Mouse (Mus musculus): ENCODE results near the gene Gpld1. TPM values are rescaled to one million over a fixed set of nuclear protein-coding genes. Genes with fewer than 3 reads are reported as not detected.

Gpld1 gene
- polyA plus RNA-seq, 1 experiment from 2014 or later, result 3.9 TPM

DNA sequence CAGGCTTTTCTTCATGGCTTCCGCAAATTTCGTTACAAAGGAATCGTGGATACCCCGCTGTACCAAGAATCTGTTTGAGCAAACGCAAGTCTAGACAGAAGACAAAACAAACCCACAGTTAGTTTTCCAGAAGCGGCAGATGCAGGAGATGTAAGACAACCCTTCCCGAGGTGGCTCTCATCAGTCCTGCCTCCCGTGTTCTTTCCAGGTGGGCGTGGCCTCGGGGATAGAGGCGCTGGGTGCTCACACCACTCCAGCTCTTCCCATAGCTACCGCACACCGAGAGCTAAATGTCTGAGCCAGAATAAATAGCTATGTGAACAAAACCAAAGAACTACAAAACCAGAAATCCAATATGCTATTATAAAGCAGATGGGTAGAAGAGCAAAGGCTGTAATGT, 27.1 kb upstream of the Gpld1 start:
- Histone ChIP-seq H3K36me3 (ENCODE audit: control insufficient read depth, insufficient read depth, low read length) (peaks cover 8% of the 10 kb centered on the region; the same call in 1 of the 2 replicates), H3K27me3 (ENCODE audit: control insufficient read depth, insufficient read depth, low read length) (no peaks in the 10 kb centered on the region), H3K9me3 (ENCODE audit: control insufficient read depth, low read length) (no peaks in the 10 kb centered on the region), H3K27ac (ENCODE audit: low read depth, low read length) (no peak overlapping the region), H3K4me1 (ENCODE audit: control insufficient read depth, insufficient read depth, low read length) (no peaks in the 10 kb centered on the region), H3K9ac (replicated peaks; ENCODE audit: low read depth, low read length) (no peak overlapping the region), H3K4me2 (ENCODE audit: low read depth, low read length) (no peak overlapping the region), H3K4me3 (ENCODE audit: low read depth, low read length) (no peak overlapping the region)
- 77% methylated on average over 13 of the region's 13 CpGs for WGBS
- no peak for ATAC-seq (ENCODE audit: low read depth)

DNA sequence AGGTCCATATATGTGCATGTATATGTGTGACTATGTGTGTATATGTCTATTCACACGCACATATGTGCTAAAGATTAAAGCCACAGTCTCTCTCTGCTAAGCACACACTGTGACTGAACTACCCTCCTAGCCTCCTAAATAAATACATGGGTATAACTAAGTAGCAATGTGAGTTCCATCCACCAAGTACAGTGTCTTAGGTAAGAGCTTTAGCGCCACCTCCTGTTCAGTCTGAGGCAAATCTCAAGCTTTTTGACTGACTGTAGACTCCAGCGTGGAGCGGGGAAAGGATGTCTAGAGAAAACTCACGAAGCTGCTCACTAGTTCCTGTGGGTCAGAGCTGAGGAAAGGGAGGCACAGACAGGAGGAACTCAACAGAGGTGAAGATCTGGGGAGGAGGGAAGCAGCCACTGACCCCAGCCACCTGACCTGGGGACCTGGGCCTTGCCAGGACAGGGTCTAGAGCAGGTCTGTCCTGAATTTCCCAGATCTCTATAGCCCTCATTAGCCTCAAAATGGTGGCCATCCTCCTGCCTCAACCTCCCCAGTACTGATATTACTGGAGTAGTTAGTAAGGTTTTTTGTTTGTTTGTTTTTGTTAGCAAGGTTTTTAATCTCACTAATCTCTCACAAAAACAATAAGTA, 22.5 kb upstream of the Gpld1 start:
- WGBS, result 23% methylated on average over 5 of the region's 5 CpGs
- peaks cover 3% of the 10 kb centered on the region; the same call in 1 of the 2 replicates for H3K36me3 ChIP-seq (ENCODE audit: control insufficient read depth, insufficient read depth, low read length)
- peak; percentile 76 for ATAC-seq (ENCODE audit: low read depth)

DNA sequence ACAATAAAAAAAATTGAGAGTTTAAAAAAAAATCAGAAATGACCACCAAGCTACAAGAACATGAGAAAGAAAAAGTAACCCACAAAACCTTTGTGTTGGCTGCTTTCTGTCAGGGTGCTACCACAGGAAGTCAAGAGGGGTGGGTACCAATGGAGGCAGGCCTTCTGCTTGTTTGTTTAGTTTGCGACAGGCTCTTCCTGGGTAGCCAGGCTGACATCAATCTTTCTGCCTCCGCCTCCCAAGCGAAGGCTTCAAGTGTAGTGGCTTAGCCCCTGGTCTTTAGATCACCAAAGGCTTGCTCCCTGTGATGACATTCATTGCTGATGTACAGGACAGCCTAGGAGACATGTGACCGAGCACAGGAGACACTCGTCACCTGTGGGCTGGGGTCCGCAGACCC, 21.7 kb upstream of the Gpld1 start:
- H3K4me1 ChIP-seq (ENCODE audit: control insufficient read depth, insufficient read depth, low read length), result no peaks in the 10 kb centered on the region
- no peak overlapping the region for H3K27ac ChIP-seq (ENCODE audit: low read depth, low read length)
- no peak overlapping the region for H3K9ac ChIP-seq (replicated peaks; ENCODE audit: low read depth, low read length)
- ATAC-seq (ENCODE audit: low read depth), result no peak
- H3K27me3 ChIP-seq (ENCODE audit: control insufficient read depth, insufficient read depth, low read length), result no peaks in the 10 kb centered on the region
- H3K9me3 ChIP-seq (ENCODE audit: control insufficient read depth, low read length), result no peaks in the 10 kb centered on the region
- peaks cover 3% of the 10 kb centered on the region; the same call in 1 of the 2 replicates for H3K36me3 ChIP-seq (ENCODE audit: control insufficient read depth, insufficient read depth, low read length)
- 82% methylated on average over 6 of the region's 6 CpGs for WGBS
- no peak overlapping the region for H3K4me2 ChIP-seq (ENCODE audit: low read depth, low read length)
- no peak overlapping the region for H3K4me3 ChIP-seq (ENCODE audit: low read depth, low read length)

More for the DNA sequence above, 22.5 kb upstream of the Gpld1 start:
- Histone ChIP-seq H3K4me3 (ENCODE audit: low read depth, low read length) (no peak overlapping the region), H3K4me1 (ENCODE audit: control insufficient read depth, insufficient read depth, low read length) (no peaks in the 10 kb centered on the region), H3K9me3 (ENCODE audit: control insufficient read depth, low read length) (no peaks in the 10 kb centered on the region), H3K9ac (replicated peaks; ENCODE audit: low read depth, low read length) (no peak overlapping the region), H3K27me3 (ENCODE audit: control insufficient read depth, insufficient read depth, low read length) (no peaks in the 10 kb centered on the region), H3K4me2 (ENCODE audit: low read depth, low read length) (no peak overlapping the region), H3K27ac (ENCODE audit: low read depth, low read length) (no peak overlapping the region)

DNA sequence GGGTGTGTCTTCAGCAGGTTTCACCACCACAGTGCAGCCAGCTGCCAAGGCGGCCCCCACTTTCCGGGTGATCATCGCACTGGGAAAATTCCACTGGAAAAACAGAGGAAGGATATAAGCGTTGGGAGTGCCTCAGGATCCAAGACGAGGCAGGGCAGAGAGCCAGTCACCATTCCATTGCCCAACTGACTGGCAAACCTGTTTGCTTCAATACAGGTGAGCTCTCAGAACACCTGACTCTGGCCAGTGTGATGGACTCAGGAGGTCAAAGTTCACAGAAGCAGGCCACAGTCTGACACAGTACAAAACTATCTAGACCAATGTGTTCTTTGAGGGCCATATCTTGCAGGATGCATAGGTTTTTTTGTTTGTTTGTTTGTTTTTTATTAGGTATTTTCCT, 19.0 kb upstream of the Gpld1 start:
- Histone ChIP-seq H3K4me3 (ENCODE audit: low read depth, low read length) (no peak overlapping the region), H3K4me1 (ENCODE audit: control insufficient read depth, insufficient read depth, low read length) (no peaks in the 10 kb centered on the region), H3K4me2 (ENCODE audit: low read depth, low read length) (no peak overlapping the region), H3K27me3 (ENCODE audit: control insufficient read depth, insufficient read depth, low read length) (no peaks in the 10 kb centered on the region), H3K9ac (replicated peaks; ENCODE audit: low read depth, low read length) (no peak overlapping the region), H3K27ac (ENCODE audit: low read depth, low read length) (no peak overlapping the region), H3K36me3 (ENCODE audit: control insufficient read depth, insufficient read depth, low read length) (no peaks in the 10 kb centered on the region), H3K9me3 (ENCODE audit: control insufficient read depth, low read length) (no peaks in the 10 kb centered on the region)
- WGBS, result 93% methylated on average over 5 of the region's 5 CpGs
- no peak for ATAC-seq (ENCODE audit: low read depth)

DNA sequence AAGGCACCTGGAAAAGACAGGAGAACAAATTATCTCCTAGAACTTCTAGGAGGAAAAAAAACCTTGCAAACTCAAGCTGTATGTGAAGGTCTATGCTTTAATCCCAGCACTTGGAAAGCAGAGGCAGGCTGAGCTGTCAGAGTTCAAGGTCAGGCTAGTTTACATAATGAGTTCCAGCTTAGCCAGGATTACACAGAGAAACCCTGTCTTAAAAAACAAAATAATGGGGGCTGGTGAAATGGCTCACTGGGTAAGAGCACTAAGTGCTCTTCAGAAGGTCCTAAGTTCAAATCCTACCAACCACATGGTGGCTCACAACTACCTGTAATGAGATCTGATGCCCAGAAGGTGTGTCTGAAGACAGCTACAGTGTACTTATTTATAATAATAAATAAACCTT, 12.4 kb upstream of the Gpld1 start:
- Histone ChIP-seq H3K4me3 (ENCODE audit: low read depth, low read length) (no peak overlapping the region), H3K4me1 (ENCODE audit: control insufficient read depth, insufficient read depth, low read length) (no peaks in the 10 kb centered on the region), H3K9ac (replicated peaks; ENCODE audit: low read depth, low read length) (no peak overlapping the region), H3K36me3 (ENCODE audit: control insufficient read depth, insufficient read depth, low read length) (no peaks in the 10 kb centered on the region), H3K9me3 (ENCODE audit: control insufficient read depth, low read length) (no peaks in the 10 kb centered on the region), H3K27me3 (ENCODE audit: control insufficient read depth, insufficient read depth, low read length) (no peaks in the 10 kb centered on the region), H3K27ac (ENCODE audit: low read depth, low read length) (no peak overlapping the region), H3K4me2 (ENCODE audit: low read depth, low read length) (no peak overlapping the region)
- no peak for ATAC-seq (ENCODE audit: low read depth)

DNA sequence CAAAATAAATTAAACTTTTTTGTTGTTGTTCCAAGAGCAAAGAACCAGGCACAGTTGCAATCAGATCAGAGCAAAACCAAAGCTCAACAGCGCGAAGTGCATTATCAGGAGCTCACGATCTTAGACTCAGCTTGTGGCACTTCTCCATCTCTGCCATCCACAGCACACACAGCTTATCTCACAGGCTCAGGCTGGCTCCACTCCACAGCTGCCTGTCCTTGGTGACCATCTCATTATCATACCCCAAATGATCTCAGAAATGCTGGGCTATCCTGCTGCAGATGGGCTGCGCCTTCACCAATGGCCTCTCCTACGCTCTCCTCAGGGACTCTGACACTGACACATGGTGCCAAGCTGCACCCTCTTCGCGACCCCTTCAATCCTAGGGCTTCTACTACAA, 9.8 kb upstream of the Gpld1 start:
- Histone ChIP-seq H3K27me3 (ENCODE audit: control insufficient read depth, insufficient read depth, low read length) (no peaks in the 10 kb centered on the region), H3K9ac (replicated peaks; ENCODE audit: low read depth, low read length) (no peak overlapping the region), H3K4me3 (ENCODE audit: low read depth, low read length) (no peak overlapping the region), H3K4me2 (ENCODE audit: low read depth, low read length) (no peak overlapping the region), H3K4me1 (ENCODE audit: control insufficient read depth, insufficient read depth, low read length) (peaks cover 4% of the 10 kb centered on the region), H3K9me3 (ENCODE audit: control insufficient read depth, low read length) (no peaks in the 10 kb centered on the region), H3K36me3 (ENCODE audit: control insufficient read depth, insufficient read depth, low read length) (no peaks in the 10 kb centered on the region), H3K27ac (ENCODE audit: low read depth, low read length) (no peak overlapping the region)
- WGBS, result 97% methylated on average over 7 of the region's 7 CpGs
- ATAC-seq (ENCODE audit: low read depth), result no peak

DNA sequence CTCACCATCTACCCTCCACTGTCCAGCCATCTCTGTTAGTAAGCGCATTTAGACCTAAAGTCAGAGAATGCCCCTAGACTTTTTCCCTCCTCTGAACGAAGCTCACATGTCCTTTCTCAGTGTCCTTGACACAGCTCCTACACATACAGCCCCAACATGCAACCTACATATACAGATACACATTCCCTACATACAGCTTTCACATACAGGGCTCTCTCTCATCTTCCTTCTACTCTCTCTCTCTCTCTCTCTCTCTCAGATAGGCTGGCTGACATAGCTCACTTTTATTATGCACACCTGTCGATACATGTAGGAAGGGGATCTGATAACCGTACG, 6.2 kb upstream of the Gpld1 start:
- Histone ChIP-seq H3K27ac (ENCODE audit: low read depth, low read length) (peak overlapping the region; percentile 77; the same call in 1 of the 2 replicates), H3K36me3 (ENCODE audit: control insufficient read depth, insufficient read depth, low read length) (no peaks in the 10 kb centered on the region), H3K27me3 (ENCODE audit: control insufficient read depth, insufficient read depth, low read length) (no peaks in the 10 kb centered on the region), H3K4me2 (ENCODE audit: low read depth, low read length) (peak overlapping the region; percentile 52), H3K9ac (replicated peaks; ENCODE audit: low read depth, low read length) (peak overlapping the region; percentile 85), H3K9me3 (ENCODE audit: control insufficient read depth, low read length) (no peaks in the 10 kb centered on the region), H3K4me1 (ENCODE audit: control insufficient read depth, insufficient read depth, low read length) (peaks cover 5% of the 10 kb centered on the region), H3K4me3 (ENCODE audit: low read depth, low read length) (peak overlapping the region; percentile 83)
- WGBS, result 41% methylated on average over 5 of the region's 5 CpGs
- peak; percentile 59 for ATAC-seq (ENCODE audit: low read depth)

DNA sequence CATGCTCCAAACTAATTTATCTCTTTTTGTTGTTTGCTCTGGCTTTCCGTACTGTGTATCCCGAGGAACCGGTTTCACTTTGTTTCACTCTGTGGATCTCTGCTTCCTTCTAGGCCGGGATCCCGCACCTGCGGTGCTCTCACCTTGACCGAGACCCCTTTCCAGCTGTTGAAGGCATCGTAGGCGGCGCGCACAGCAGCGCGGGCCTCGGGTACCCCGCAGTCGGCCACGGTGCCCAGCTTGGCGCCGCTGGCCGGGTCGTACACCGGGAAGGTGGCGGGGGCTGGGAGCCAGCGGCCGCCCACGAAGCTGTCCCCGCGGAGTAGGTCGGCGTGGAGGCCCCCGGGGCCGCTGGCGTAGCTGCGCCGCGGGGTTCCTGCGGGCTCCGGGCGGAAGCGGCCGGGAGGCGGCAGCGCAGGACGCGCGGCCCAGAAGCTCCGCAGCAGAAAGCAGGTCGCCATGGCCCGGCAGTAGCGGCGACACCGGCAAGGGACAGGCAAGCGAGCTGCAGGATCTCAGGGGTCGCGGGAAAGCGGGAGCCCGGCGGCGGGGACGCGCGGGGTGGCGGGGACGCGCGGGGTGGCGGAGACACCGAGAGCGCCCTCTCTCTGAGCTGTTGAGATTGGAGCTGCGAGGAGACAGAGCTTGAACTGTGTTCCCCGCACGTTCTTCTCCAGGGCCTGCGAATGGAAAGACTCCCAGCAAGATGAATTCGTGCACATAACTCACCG, 5.7 kb upstream of the Gpld1 start, which contains the start of gene Aldh5a1:
Aldh5a1 (minus strand) TSS at position 554 of the 731 bp plus-strand sequence.
- no peaks in the 10 kb centered on the region for H3K36me3 ChIP-seq (ENCODE audit: control insufficient read depth, insufficient read depth, low read length)
- H3K9ac ChIP-seq (replicated peaks; ENCODE audit: low read depth, low read length), result peak within 1 kb of the TSS; percentile 85
- peak within 1 kb of the TSS; percentile 52 for H3K4me2 ChIP-seq (ENCODE audit: low read depth, low read length)
- H3K27me3 ChIP-seq (ENCODE audit: control insufficient read depth, insufficient read depth, low read length), result no peaks in the 10 kb centered on the region
- no peaks in the 10 kb centered on the region for H3K9me3 ChIP-seq (ENCODE audit: control insufficient read depth, low read length)
- peak; percentile 90 for ATAC-seq (ENCODE audit: low read depth)
- peak within 1 kb of the TSS; percentile 77 for H3K27ac ChIP-seq (ENCODE audit: low read depth, low read length)
- H3K4me1 ChIP-seq (ENCODE audit: control insufficient read depth, insufficient read depth, low read length), result peaks cover 5% of the 10 kb centered on the region
- H3K4me3 ChIP-seq (ENCODE audit: low read depth, low read length), result peak within 1 kb of the TSS; percentile 83
- WGBS, result under 1% methylated on average over 72 of the region's 75 CpGs

DNA sequence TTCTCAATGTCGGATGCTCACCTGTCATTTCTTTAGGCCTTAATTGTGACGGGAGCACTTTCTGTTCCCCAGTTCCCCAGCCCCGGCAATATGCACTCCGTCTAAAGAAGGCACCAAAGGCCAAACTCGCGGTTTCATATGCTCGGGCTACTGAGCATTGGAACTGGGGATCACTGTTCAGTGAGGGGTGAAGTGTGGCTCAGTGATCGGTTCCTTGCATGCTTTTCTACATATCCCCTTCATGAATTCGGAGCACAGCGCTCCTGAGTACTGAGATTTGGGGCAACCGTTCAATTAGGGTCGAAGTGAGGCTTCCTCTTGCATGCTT, 5.1 kb upstream of the Gpld1 start:
- peak overlapping the region; percentile 77; the same call in 1 of the 2 replicates for H3K27ac ChIP-seq (ENCODE audit: low read depth, low read length)
- WGBS, result 18% methylated on average over 12 of the region's 12 CpGs
- H3K36me3 ChIP-seq (ENCODE audit: control insufficient read depth, insufficient read depth, low read length), result no peaks in the 10 kb centered on the region
- peak overlapping the region; percentile 52 for H3K4me2 ChIP-seq (ENCODE audit: low read depth, low read length)
- peak; percentile 47 for ATAC-seq (ENCODE audit: low read depth)
- H3K4me3 ChIP-seq (ENCODE audit: low read depth, low read length), result peak overlapping the region; percentile 83
- H3K9me3 ChIP-seq (ENCODE audit: control insufficient read depth, low read length), result no peaks in the 10 kb centered on the region
- H3K9ac ChIP-seq (replicated peaks; ENCODE audit: low read depth, low read length), result no peak overlapping the region; the same call in 1 of the 2 replicates
- no peaks in the 10 kb centered on the region for H3K27me3 ChIP-seq (ENCODE audit: control insufficient read depth, insufficient read depth, low read length)
- H3K4me1 ChIP-seq (ENCODE audit: control insufficient read depth, insufficient read depth, low read length), result peaks cover 5% of the 10 kb centered on the region

Measured in neural tube, embryonic 14.5 days (tissue).